Mouse (Mus musculus) 3134 (cell line): ENCODE measurements around the gene Klrc2.
"Not testable (repeated sequence)": the region's sequence is repeated elsewhere in the genome, so short reads cannot be mapped to it uniquely, and the experiment has no call there.

Experiments used
- DNase-seq: peaks from one replicate; pipeline ENCODE4 v3.0.0-alpha.2; 2011; ENCODE audit warnings: low spot score; ENCODE audit not compliant: insufficient read length; ENCODE audit errors: extremely low read depth

Gene Klrc2

DNA sequence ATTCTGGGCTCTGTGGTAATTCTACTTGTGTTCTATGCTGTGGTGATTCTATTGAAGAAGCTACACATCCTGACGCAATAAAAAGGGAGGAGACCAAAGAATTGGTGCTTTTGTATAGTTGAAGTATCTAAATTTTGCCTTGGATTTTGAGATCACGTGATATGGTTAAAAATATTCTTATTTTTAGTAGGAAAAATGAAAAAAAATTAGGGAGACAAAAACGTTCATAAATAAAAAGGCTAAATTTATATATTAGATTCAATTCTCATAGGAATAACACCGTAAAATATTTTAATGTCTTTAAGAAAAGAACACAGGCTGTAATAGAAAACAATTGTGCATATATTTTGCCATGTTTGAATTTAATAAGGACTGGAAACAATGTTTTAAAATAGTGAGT lies at the start of gene Klrc2:
Gene Klrc2, minus strand, starts transcription at position 101 of the 400 bp plus-strand sequence.
- DNase-seq, result not testable (repeated sequence)

DNA sequence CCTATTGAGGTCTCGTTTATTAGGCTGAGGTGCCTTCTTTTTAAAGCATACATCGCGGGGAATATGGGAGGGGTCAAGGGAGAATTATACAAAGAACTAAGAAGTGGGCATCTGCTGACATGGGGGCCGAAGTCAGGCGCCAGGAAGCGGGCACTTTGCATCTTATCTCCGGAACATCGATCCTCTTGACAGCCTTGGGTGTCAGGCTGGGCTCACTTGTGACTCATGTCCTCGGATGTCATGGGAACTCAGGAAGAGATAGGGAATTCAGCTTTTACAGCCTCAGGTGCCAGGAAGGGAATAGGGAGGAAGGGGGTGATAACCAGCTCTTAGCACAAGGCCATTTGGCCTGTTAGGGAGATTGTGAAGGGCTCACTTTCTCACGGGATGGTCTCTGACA lies 30.9 kb upstream of the Klrc2 start:
- not testable (repeated sequence) for DNase-seq

DNA sequence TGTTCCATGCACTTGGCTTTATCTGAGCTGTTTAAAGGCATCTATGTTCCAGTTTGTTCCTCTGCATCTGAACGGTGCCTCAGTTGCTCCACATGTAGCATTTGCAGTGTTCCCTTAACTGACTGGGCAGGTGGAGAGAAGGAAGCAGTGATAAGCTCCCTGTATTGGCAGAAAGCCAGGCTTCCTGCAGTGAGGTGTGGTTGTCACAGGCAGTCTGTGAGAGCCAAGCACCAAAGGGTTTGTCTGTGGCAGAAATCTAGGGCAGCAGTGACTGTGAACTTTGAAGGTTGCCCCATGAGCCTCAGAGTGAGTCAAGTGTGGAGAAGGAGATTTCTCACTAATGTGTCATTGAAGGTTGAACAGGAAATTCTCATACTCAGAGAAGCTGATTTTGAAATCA lies 19.9 kb upstream of the Klrc2 start:
- no peak for DNase-seq

DNA sequence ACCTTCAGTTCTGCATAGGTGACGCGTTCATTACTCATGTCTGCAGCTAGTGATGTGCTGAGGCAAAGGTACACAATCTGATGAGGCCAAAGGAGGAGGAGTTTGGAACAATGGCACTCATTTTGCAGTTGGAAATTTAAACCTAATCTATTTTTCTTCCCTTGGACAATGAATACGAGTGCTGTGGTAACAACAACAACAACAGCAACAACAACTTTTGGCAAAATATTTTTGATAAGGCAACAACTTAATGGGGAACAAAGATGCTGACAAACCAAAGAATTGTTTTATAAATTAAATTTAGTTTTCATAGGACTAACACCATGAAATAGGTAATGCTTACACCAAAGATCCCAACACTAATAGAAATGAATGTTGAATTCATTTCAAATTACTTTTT lies 18.4 kb upstream of the Klrc2 start, which contains the start of gene Klrc1:
Gene Klrc1, minus strand, starts transcription at position 101 of the 400 bp plus-strand sequence.
- DNase-seq, result no peak

DNA sequence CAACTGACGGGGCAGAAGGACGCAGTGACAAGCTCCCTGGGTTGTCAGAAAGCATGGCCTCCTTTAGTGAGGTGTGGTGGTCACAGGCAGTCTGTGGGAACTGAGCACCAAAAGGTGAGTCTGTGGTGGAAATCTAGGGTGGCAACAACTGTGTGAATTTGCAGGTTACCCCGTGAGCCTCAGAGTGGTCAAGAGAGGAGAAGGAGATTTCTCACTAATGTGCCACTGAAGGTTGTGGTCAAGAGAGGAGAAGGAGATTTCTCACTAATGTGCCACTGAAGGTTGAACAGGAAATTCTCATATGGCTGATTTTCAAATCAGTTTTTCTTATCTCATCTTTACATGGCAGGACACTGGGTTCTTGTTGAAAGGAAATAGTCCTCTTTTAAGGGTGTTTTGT lies 812 bp upstream of the Klrc2 start:
- DNase-seq, result not testable (repeated sequence)

DNA sequence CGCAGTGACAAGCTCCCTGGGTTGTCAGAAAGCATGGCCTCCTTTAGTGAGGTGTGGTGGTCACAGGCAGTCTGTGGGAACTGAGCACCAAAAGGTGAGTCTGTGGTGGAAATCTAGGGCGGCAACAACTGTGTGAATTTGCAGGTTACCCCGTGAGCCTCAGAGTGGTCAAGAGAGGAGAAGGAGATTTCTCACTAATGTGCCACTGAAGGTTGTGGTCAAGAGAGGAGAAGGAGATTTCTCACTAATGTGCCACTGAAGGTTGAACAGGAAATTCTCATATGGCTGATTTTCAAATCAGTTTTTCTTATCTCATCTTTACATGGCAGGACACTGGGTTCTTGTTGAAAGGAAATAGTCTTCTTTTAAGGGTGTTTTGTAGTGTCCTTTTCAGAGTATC lies 16.4 kb downstream of the Klrc2 start:
- DNase-seq, result not testable (repeated sequence)

DNA sequence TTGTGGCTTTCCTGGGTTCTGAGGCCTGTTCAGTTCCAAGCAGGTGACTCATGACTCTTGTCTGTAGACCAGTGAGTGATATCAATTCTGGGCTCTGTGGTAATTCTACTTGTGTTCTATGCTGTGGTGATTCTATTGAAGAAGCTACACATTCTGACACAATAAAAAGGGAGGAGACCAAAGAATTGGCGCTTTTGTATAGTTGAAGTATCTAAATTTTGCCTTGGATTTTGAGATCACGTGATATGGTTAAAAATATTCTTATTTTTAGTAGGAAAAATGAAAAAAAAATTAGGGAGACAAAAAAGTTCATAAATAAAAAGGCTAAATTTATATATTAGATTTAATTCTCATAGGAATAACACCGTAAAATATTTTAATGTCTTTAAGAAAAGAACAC lies 17.3 kb downstream of the Klrc2 start, which contains the start of gene Klrc3:
Gene Klrc3, minus strand, starts transcription at position 101 of the 400 bp plus-strand sequence.
- not testable (repeated sequence) for DNase-seq

DNA sequence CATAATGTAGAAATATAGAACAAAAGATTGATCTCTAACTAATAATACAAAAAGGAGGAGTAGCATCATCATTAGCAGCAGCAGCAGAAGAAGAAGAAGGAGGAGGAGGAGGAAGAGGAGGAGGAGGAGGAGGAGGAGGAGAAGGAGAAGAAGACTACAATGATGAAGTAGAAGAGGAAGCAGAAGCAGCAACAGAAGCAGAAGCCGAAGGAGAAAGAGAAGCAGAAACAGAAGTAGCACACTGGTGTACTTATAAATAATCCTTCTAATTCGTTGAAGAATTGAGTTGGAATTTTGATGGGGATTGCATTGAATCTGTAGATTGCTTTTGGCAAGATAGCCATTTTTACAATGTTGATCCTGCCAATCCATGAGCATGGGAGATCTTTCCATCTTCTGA lies 29.4 kb downstream of the Klrc2 start:
- DNase-seq, result not testable (repeated sequence)

DNA sequence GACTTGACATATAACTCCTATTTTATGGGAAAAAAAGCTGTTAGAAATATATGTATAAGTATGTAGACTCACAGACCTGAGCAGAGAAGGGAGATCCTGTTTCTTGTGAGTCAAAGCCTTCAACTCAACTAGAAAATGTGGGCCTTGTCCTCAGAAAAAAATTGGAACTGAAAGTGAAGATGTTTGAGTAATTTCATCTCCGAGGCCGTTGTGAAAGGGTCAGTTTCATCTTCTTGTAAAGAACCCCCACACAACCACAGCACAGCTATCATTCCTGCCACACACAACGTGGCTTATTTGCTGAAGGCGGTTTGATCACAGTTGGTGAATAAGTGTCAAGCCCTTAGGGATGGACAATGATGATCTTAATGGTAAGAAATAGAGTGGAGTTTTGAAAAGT lies 36.8 kb downstream of the Klrc2 start, which contains the start of gene Klrk1:
Gene Klrk1, minus strand, starts transcription at position 130 of the 400 bp plus-strand sequence.
- DNase-seq, result no peak

DNA sequence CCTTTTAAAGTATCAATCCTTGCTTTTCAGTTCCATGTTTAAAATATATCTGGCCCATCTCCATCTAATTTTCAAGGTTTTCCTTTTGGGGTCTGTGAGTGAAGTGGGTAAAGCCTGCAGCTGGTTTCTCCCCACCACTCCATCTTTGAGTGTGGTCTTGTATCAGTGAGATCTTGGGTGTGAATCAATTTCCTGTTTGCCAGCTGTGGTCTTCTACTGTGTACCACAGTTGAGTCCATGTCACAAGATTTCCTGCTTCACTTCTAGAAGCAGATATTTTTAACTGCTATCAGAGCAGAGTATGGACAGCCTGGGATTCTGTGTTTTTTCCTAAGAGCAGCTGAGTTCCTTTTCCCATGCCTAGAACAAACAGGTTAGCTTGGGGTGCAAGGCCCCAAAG lies 52.1 kb downstream of the Klrc2 start:
- DNase-seq, result no peak
